Mouse (Mus musculus): ENCODE data around the gene Sec22a. TPM values are rescaled to one million over a fixed set of nuclear protein-coding genes. Genes with fewer than 3 reads are reported as not detected.

Sec22a gene
- polyA plus RNA-seq, 1 experiment from 2014 or later = 44.1 TPM

GRCm38 (mm10) chr16:35380048-35380447, 16.3 kb upstream of the Sec22a start:
- 86% methylated on average over 9 of the region's 9 CpGs for WGBS
- no peak overlapping the region for H3K4me3 ChIP-seq (replicated peaks; ENCODE audit: low read length)
- ATAC-seq (ENCODE audit: low FRiP score) (no peak), DNase-seq (ENCODE audit: low spot score) (no peak)
- H3K4me2 ChIP-seq (replicated peaks) = no peak overlapping the region
- no peaks in the 10 kb centered on the region for H3K9me3 ChIP-seq (ENCODE audit: control insufficient read depth, low read length)
- no peaks in the 10 kb centered on the region for H3K4me1 ChIP-seq (replicated peaks; ENCODE audit: control insufficient read depth, insufficient read depth, low read length)
- H3K9ac ChIP-seq = no peak overlapping the region
- H3K36me3 ChIP-seq (replicated peaks; ENCODE audit: control insufficient read depth, insufficient read depth) = no peaks in the 10 kb centered on the region
- H3K27me3 ChIP-seq (ENCODE audit: control insufficient read depth, insufficient read depth, low read length) = no peaks in the 10 kb centered on the region
- no peak overlapping the region for H3K27ac ChIP-seq

DNA sequence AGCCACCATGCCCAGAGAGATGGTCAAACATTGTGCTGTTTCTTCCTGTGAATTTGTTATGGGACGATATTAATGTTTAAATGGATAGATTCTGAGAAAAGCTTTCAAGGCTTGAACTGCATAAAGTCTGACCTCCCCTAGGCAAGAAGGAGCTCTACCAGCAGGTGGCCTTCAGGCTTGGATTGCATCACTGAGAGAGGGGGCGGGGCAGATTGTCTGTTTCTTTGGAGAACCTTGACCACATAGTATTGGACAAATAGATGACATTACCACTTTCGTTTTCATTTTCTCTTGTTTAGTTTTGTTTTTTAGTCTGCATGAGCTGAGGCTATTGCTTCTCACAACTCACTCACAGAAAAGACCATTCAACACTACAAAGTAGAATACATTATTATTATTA, 15.6 kb upstream of the Sec22a start:
- WGBS = 87% methylated on average over 3 of the region's 3 CpGs
- no peaks in the 10 kb centered on the region for H3K4me1 ChIP-seq (replicated peaks; ENCODE audit: control insufficient read depth, insufficient read depth, low read length)
- no peak for ATAC-seq (ENCODE audit: low FRiP score)

DNA sequence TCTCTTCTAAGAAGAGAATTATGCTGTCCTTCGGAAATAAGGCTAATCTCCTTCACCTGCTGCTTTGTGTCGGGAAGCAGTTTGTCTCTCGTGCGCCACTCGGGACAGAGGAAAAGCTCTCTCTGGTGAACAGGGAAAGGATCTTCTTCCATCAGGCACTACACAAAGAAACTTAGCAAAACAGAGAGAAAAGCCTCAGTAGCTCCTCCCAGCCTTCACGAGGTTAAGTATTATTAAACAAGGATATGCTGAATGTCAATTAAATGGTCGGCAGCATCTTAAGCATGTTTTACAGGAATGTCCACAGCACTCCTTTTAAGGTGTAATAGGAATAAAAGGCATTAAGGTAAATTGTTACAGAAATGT, 328 bp upstream of the Sec22a start:
- H3K36me3 ChIP-seq (replicated peaks; ENCODE audit: control insufficient read depth, insufficient read depth) = 0 out of 2 replicates have a peak, but pooled peaks cover 4% of the 10 kb centered on the region
- H3K27me3 ChIP-seq (ENCODE audit: control insufficient read depth, insufficient read depth, low read length) = no peaks in the 10 kb centered on the region
- no peaks in the 10 kb centered on the region for H3K9me3 ChIP-seq (ENCODE audit: control insufficient read depth, low read length)
- WGBS = under 1% methylated on average over 7 of the region's 7 CpGs
- peaks cover 6% of the 10 kb centered on the region; the same call in 1 of the 2 replicates for H3K4me1 ChIP-seq (replicated peaks; ENCODE audit: control insufficient read depth, insufficient read depth, low read length)
- H3K4me3 ChIP-seq (replicated peaks; ENCODE audit: low read length) = peak overlapping the region; percentile 85
- H3K9ac ChIP-seq = peak overlapping the region; percentile 83
- peak overlapping the region; percentile 84 for H3K27ac ChIP-seq
- ATAC-seq (ENCODE audit: low FRiP score) = no peak; the same call in 1 of the 2 replicates
- no peak for DNase-seq (ENCODE audit: low spot score)
- H3K4me2 ChIP-seq (replicated peaks) = peak overlapping the region; percentile 85

More for the DNA sequence above, 15.6 kb upstream of the Sec22a start:
- no peak for DNase-seq (ENCODE audit: low spot score)
- Histone ChIP-seq H3K4me2 (replicated peaks) (no peak overlapping the region), H3K36me3 (replicated peaks; ENCODE audit: control insufficient read depth, insufficient read depth) (no peaks in the 10 kb centered on the region), H3K4me3 (replicated peaks; ENCODE audit: low read length) (no peak overlapping the region), H3K27me3 (ENCODE audit: control insufficient read depth, insufficient read depth, low read length) (no peaks in the 10 kb centered on the region), H3K27ac (no peak overlapping the region), H3K9ac (no peak overlapping the region), H3K9me3 (ENCODE audit: control insufficient read depth, low read length) (no peaks in the 10 kb centered on the region)

DNA sequence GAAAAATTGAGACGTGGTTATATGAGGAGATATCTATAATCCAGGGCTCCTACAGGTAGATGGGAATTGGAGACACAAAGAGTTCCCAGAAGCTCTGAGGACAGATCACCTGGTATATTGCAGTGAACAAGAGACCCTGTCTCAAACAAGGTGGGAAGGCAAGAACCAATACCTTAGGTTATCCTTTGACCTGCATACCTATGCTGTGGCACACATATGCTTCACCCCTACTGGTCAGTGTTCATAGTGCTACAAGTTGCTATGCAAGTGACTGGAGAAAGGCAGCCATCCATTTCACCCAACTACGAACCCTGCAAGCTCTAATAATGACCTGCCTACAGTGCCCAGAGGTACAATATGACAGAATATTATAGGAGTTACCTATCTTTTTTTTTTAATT, 1.5 kb downstream of the Sec22a start:
- H3K4me3 ChIP-seq (replicated peaks; ENCODE audit: low read length) = no peak overlapping the region
- WGBS = 90% methylated on average over 2 of the region's 2 CpGs
- H3K9me3 ChIP-seq (ENCODE audit: control insufficient read depth, low read length) = no peaks in the 10 kb centered on the region
- H3K9ac ChIP-seq = no peak overlapping the region
- H3K36me3 ChIP-seq (replicated peaks; ENCODE audit: control insufficient read depth, insufficient read depth) = 0 out of 2 replicates have a peak, but pooled peaks cover 4% of the 10 kb centered on the region
- no peak overlapping the region for H3K4me2 ChIP-seq (replicated peaks)
- peaks cover 6% of the 10 kb centered on the region; the same call in 1 of the 2 replicates for H3K4me1 ChIP-seq (replicated peaks; ENCODE audit: control insufficient read depth, insufficient read depth, low read length)
- no peak overlapping the region for H3K27ac ChIP-seq
- H3K27me3 ChIP-seq (ENCODE audit: control insufficient read depth, insufficient read depth, low read length) = no peaks in the 10 kb centered on the region
- no peak for DNase-seq (ENCODE audit: low spot score)
- ATAC-seq (ENCODE audit: low FRiP score) = no peak

- 33% methylated on average over 6 of the region's 6 CpGs for WGBS
These were observed 3.1 kb downstream of the Sec22a start for GRCm38 (mm10) chr16:35360593-35360992.

DNA sequence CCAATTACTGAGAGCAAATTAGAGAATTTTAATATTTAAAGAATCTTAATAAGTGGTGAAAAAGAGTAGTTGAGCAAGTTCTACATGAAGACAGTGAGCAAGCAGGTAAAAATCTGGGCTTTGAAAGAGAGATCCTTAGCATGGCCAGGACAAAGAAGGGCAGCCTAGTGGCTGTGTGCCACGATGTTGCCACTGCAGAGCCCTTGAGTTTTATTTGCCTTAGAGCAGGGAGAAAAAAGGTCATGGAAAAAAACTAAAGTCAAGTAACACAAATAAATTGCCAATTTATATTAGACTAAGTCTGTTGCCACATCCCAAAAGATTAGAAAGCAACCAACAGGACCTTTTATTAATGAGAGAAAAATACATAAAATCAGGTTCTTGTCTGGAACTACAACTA, 6.3 kb downstream of the Sec22a start:
- Histone ChIP-seq H3K9me3 (ENCODE audit: control insufficient read depth, low read length) (no peaks in the 10 kb centered on the region), H3K9ac (no peak overlapping the region), H3K36me3 (replicated peaks; ENCODE audit: control insufficient read depth, insufficient read depth) (peaks cover 14% of the 10 kb centered on the region; the same call in 1 of the 2 replicates), H3K4me1 (replicated peaks; ENCODE audit: control insufficient read depth, insufficient read depth, low read length) (no peaks in the 10 kb centered on the region), H3K4me3 (replicated peaks; ENCODE audit: low read length) (no peak overlapping the region), H3K27me3 (ENCODE audit: control insufficient read depth, insufficient read depth, low read length) (no peaks in the 10 kb centered on the region), H3K4me2 (replicated peaks) (no peak overlapping the region), H3K27ac (no peak overlapping the region)
- WGBS = 91% methylated on average over 1 of the region's 1 CpGs
- DNase-seq (ENCODE audit: low spot score) = no peak
- ATAC-seq (ENCODE audit: low FRiP score) = no peak

More at GRCm38 (mm10) chr16:35360593-35360992, 3.1 kb downstream of the Sec22a start:
- H3K27ac ChIP-seq = no peak overlapping the region
- peaks cover 6% of the 10 kb centered on the region; the same call in 1 of the 2 replicates for H3K4me1 ChIP-seq (replicated peaks; ENCODE audit: control insufficient read depth, insufficient read depth, low read length)
- ATAC-seq (ENCODE audit: low FRiP score) (no peak), DNase-seq (ENCODE audit: low spot score) (peak; percentile 53)
- H3K4me3 ChIP-seq (replicated peaks; ENCODE audit: low read length) = no peak overlapping the region
- no peak overlapping the region for H3K4me2 ChIP-seq (replicated peaks)
- no peaks in the 10 kb centered on the region for H3K9me3 ChIP-seq (ENCODE audit: control insufficient read depth, low read length)
- 0 out of 2 replicates have a peak, but pooled peaks cover 4% of the 10 kb centered on the region for H3K36me3 ChIP-seq (replicated peaks; ENCODE audit: control insufficient read depth, insufficient read depth)
- no peaks in the 10 kb centered on the region for H3K27me3 ChIP-seq (ENCODE audit: control insufficient read depth, insufficient read depth, low read length)
- no peak overlapping the region for H3K9ac ChIP-seq

GRCm38 (mm10) chr16:35330451-35330850, 33.3 kb downstream of the Sec22a start:
- no peak overlapping the region for H3K4me2 ChIP-seq (replicated peaks)
- no peaks in the 10 kb centered on the region for H3K9me3 ChIP-seq (ENCODE audit: control insufficient read depth, low read length)
- DNase-seq (ENCODE audit: low spot score) (no peak), ATAC-seq (ENCODE audit: low FRiP score) (no peak)
- H3K36me3 ChIP-seq (replicated peaks; ENCODE audit: control insufficient read depth, insufficient read depth) = peaks cover 10% of the 10 kb centered on the region
- 20% methylated on average over 1 of the region's 1 CpGs for WGBS
- H3K4me3 ChIP-seq (replicated peaks; ENCODE audit: low read length) = no peak overlapping the region
- no peaks in the 10 kb centered on the region for H3K27me3 ChIP-seq (ENCODE audit: control insufficient read depth, insufficient read depth, low read length)
- no peaks in the 10 kb centered on the region for H3K4me1 ChIP-seq (replicated peaks; ENCODE audit: control insufficient read depth, insufficient read depth, low read length)
- H3K27ac ChIP-seq = no peak overlapping the region
- H3K9ac ChIP-seq = no peak overlapping the region

GRCm38 (mm10) chr16:35319773-35320172, 43.9 kb downstream of the Sec22a start:
- Histone ChIP-seq H3K36me3 (replicated peaks; ENCODE audit: control insufficient read depth, insufficient read depth) (no peaks in the 10 kb centered on the region), H3K27me3 (ENCODE audit: control insufficient read depth, insufficient read depth, low read length) (no peaks in the 10 kb centered on the region), H3K4me3 (replicated peaks; ENCODE audit: low read length) (no peak overlapping the region), H3K4me1 (replicated peaks; ENCODE audit: control insufficient read depth, insufficient read depth, low read length) (no peaks in the 10 kb centered on the region), H3K27ac (no peak overlapping the region), H3K9me3 (ENCODE audit: control insufficient read depth, low read length) (no peaks in the 10 kb centered on the region), H3K4me2 (replicated peaks) (no peak overlapping the region), H3K9ac (no peak overlapping the region)
- no peak for ATAC-seq (ENCODE audit: low FRiP score)
- no peak for DNase-seq (ENCODE audit: low spot score)
- 76% methylated on average over 2 of the region's 2 CpGs for WGBS

DNA sequence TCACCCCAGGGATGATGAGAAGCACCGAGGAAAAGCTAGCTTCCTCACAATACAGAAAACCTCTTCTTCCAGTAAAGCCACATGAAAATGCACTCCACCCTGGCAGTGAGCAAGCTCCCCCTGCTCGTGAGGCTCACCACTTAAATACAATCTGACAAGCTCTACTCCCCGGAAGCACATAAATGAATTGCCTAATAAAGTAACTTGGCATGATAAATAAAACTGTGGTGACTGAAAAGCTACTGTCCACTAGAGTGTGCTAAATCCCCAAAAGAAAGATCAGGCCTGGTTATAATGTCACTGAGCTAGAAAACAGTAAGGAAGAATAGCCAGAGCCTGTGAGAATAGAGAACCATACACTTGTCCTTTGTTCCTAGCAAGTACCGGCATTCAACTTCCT, 44.4 kb downstream of the Sec22a start:
- no peaks in the 10 kb centered on the region for H3K36me3 ChIP-seq (replicated peaks; ENCODE audit: control insufficient read depth, insufficient read depth)
- H3K4me2 ChIP-seq (replicated peaks) = no peak overlapping the region
- peak; percentile 75 for ATAC-seq (ENCODE audit: low FRiP score)
- no peaks in the 10 kb centered on the region for H3K9me3 ChIP-seq (ENCODE audit: control insufficient read depth, low read length)
- no peak overlapping the region for H3K4me3 ChIP-seq (replicated peaks; ENCODE audit: low read length)
- peak; percentile 84 for DNase-seq (ENCODE audit: low spot score)
- H3K27ac ChIP-seq = no peak overlapping the region
- H3K27me3 ChIP-seq (ENCODE audit: control insufficient read depth, insufficient read depth, low read length) = no peaks in the 10 kb centered on the region
- no peaks in the 10 kb centered on the region for H3K4me1 ChIP-seq (replicated peaks; ENCODE audit: control insufficient read depth, insufficient read depth, low read length)
- WGBS = 28% methylated on average over 4 of the region's 4 CpGs
- no peak overlapping the region for H3K9ac ChIP-seq

- Histone ChIP-seq H3K4me1 (replicated peaks; ENCODE audit: control insufficient read depth, insufficient read depth, low read length) (no peaks in the 10 kb centered on the region), H3K27ac (no peak overlapping the region), H3K9ac (no peak overlapping the region), H3K27me3 (ENCODE audit: control insufficient read depth, insufficient read depth, low read length) (no peaks in the 10 kb centered on the region), H3K9me3 (ENCODE audit: control insufficient read depth, low read length) (no peaks in the 10 kb centered on the region), H3K36me3 (replicated peaks; ENCODE audit: control insufficient read depth, insufficient read depth) (peaks cover 7% of the 10 kb centered on the region), H3K4me2 (replicated peaks) (no peak overlapping the region), H3K4me3 (replicated peaks; ENCODE audit: low read length) (no peak overlapping the region)
- no peak for ATAC-seq (ENCODE audit: low FRiP score)
- no peak for DNase-seq (ENCODE audit: low spot score)
- WGBS = 81% methylated on average over 6 of the region's 6 CpGs
These were observed 45.3 kb downstream of the Sec22a start for GRCm38 (mm10) chr16:35318397-35318796.

Data from hindbrain, embryonic 14.5 days (tissue).